Mouse (Mus musculus) c-Kit-positive CD71-positive TER-119-negative erythroid progenitor cells, embryonic 14.5 days (primary cell): ENCODE data around the gene Olfr643.
"Not testable (repeated sequence)": the region's sequence is repeated elsewhere in the genome, so short reads cannot be mapped to it uniquely, and the experiment has no call there.

ENCODE experiments used
- DNase-seq: peaks from one replicate; pipeline ENCODE4 v3.0.0-alpha.2; 2013; ENCODE audit warnings: low read depth

The Olfr643 gene

DNA sequence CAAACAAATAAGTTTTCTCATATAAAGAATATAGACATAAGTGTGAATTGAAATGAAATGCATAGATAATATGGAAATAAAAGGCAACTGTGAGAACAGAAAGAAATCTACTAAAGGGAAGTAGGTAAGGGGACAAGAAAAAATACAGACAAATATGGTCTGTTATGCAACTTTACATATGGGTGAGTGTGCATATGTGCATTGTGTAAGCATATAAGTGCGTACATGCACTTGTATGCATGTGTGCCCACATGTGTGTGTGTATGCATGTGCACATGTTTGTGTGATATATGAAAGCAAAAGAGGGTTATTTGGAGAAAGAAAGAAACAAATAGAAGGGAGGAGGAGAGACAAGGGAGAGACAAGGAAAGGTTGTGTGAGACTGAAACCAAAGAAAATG is 118.3 kb downstream of the Olfr643 start:
- DNase-seq = no peak

DNA sequence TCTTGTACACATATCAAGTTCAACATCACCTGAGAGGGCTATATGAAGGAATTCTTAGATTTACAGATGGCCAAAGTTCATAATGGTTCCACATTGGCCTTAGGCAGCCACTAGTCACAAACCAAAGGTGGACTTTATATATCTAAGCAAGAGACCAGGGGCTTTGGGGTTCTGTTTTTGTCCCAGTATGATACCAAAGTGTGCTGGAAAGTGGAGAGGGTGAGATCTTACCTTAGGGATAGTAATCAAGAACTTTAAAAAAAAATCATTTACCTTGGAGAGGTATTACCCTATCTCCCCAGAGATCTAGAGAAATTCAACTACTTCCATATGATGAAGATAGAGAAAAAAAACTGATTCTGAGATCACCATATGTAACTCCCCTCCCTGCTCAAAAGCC is 120.0 kb downstream of the Olfr643 start, which contains the start of gene Olfr639:
Olfr639 (minus strand) TSS at position 101 of the 400 bp plus-strand sequence.
- no peak for DNase-seq

DNA sequence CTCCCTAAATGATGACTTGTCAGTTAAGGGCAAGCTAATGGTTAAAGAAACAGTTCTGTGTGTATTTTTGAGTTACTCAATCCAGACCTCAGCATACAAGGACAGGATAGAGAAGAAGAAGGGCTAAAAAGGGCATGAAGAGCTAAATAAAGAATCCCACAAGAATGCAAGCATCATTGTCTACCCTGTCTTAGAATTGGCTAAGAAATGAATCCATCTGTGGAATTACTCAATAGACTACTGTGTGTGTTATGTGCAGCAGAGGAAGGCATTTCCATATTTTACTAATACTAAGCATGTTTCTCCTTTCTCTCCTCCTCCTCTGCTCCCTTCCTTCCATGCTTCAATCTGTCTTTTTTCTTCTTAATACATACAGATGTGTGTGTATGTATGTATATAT is 138.1 kb downstream of the Olfr643 start:
- DNase-seq = no peak

DNA sequence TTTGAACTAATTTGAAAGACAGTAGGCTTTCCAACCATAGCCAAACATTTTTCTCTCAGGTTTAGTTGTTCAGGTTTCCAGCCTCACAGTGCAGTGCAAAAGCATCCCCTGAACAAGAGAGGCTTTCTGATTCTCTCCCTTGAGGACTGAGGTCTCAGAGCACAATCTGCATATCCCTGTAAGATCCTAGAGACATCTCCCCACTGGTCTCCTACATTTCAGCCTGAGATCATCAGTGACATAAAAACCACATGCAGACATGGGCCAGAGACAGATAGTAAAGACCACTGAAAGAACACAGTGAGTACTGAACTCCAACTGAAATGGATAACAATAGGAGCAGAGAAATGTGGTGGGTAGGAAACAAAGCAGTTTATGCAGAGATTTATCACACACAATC is 138.8 kb downstream of the Olfr643 start, which contains the start of gene Olfr638:
Olfr638 (plus strand) TSS at position 301 of the 400 bp plus-strand sequence.
- DNase-seq = no peak

DNA sequence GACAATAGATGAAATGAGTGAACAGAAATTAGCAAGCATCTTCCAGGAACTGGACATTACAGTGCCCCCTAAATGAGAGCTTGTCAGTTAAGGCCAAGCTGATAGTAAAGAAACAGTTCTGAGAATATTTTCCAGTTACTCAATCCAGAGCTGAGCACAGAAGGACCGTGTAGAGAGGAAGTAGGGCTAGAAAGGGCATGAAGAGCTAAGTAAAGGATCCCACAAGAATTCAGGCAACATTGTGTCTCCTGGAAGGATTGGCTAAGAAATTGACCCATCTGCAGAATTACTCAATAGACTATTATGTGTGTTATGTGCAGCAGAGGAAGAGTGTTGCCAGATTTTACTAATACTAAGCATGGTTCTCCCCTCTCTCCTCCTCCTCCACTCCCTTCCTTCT is 165.4 kb downstream of the Olfr643 start:
- DNase-seq = no peak

DNA sequence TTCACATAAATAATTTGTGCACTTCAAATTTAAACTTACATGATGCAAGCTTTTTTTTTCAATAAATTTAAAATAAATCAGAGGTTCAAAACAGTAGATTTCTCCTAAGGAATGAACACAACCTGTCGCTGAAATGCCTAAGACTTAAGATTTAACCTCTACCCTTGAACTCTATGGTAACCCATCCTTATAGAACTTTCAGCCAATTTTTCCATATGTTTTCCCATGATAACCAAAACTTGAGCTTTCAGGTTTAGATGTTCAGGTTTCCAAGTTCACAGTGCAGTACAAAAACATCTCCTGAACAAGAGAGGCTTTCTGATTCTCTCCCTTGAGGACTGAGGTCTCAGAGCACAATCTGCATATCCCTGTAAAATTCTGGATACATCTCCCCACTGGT is 166.4 kb downstream of the Olfr643 start, which contains the start of gene Olfr635:
Olfr635 (plus strand) TSS at position 301 of the 400 bp plus-strand sequence.
- no peak for DNase-seq

DNA sequence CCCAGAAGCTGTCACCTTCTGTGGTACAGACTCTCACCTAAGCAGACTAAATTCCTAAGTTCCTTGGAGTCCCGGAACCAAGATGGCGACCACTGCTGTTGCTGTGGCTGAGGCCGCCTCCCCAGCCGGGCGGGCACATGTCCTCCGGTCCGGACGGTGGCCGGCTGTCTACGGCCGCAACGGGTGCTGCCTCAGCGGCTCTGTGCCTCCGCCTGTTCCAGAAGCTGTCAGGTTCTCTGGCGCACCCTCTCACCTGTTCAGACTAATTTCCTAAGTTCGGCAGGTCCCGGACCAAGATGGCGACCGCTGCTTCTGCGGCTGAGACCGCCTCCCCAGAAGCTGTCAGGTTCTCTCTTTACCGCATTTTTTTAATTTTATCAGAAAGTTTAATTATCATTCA is 170.3 kb downstream of the Olfr643 start:
- not testable (repeated sequence) for DNase-seq
